Mouse (Mus musculus) forebrain, embryonic 16.5 days (tissue): Measurements from ENCODE around the gene Stox2. TPM values are rescaled to one million over a fixed set of nuclear protein-coding genes. Genes with fewer than 3 reads are reported as not detected.

Experiments used
- ATAC-seq: fragments of 200-750 bp; cut with Nextera tagmentation; 2 replicates; pipeline ENCODE4 v1.8.0; 2017; ENCODE audit warnings: mild to moderate bottlenecking, moderate library complexity
- H3K27ac ChIP-seq: fragments of 300-500 bp; sonication (generic); 2 replicates; pipeline ENCODE4 v1.5.1; 2014; ENCODE audit warnings: low read length, control low read depth
- H3K27me3 ChIP-seq: fragments of 300-500 bp; sonication (generic); replicated peaks from 2 replicates; pipeline ENCODE4 v1.6.1; 2014; ENCODE audit warnings: low read length; ENCODE audit not compliant: control insufficient read depth, insufficient read depth
- H3K36me3 ChIP-seq: fragments of 300-500 bp; sonication (generic); 2 replicates; pipeline ENCODE4 v1.6.1; 2014; ENCODE audit not compliant: control insufficient read depth, insufficient read depth
- H3K4me1 ChIP-seq: fragments of 300-500 bp; sonication (generic); replicated peaks from 2 replicates; pipeline ENCODE4 v1.6.1; 2014; ENCODE audit warnings: low read length; ENCODE audit not compliant: control insufficient read depth, insufficient read depth
- H3K4me2 ChIP-seq: fragments of 300-500 bp; sonication (generic); 2 replicates; pipeline ENCODE4 v1.6.1; 2014; ENCODE audit warnings: mild to moderate bottlenecking, low read length, control low read depth
- H3K4me3 ChIP-seq: fragments of 300-500 bp; sonication (generic); replicated peaks from 2 replicates; pipeline ENCODE4 v1.5.1; 2014; ENCODE audit warnings: mild to moderate bottlenecking, low read length, control low read depth
- H3K9ac ChIP-seq: fragments of 300-500 bp; sonication (generic); replicated peaks from 2 replicates; pipeline ENCODE4 v1.6.1; 2014; ENCODE audit warnings: low read depth, low read length, control low read depth
- H3K9me3 ChIP-seq: fragments of 300-500 bp; sonication (generic); 2 replicates; pipeline ENCODE4 v1.6.1; 2016; ENCODE audit warnings: low read length; ENCODE audit not compliant: control insufficient read depth
- WGBS: fragments of 180-500 bp; shearing (Covaris S2); extraction: QIAGEN DNeasy Blood & Tissue Kit; methylation state at CpG from one replicate; pipeline ENCODE4 v1.1.7; 2014; 5-methylcytosine and 5-hydroxymethylcytosine counted together
- polyA plus RNA-seq: library from polyadenylated mRNA; unstranded; fragments of >200 nt; fragmentation: Nextera tagmentation; extraction: Ambion mirVana; gene quantifications from 2 replicates; pipeline ENCODE4 v1.2.1, GENCODE M21; 2015

Stox2 gene
- polyA plus RNA-seq = 42.1 and 43.5 TPM in 2 replicates

DNA sequence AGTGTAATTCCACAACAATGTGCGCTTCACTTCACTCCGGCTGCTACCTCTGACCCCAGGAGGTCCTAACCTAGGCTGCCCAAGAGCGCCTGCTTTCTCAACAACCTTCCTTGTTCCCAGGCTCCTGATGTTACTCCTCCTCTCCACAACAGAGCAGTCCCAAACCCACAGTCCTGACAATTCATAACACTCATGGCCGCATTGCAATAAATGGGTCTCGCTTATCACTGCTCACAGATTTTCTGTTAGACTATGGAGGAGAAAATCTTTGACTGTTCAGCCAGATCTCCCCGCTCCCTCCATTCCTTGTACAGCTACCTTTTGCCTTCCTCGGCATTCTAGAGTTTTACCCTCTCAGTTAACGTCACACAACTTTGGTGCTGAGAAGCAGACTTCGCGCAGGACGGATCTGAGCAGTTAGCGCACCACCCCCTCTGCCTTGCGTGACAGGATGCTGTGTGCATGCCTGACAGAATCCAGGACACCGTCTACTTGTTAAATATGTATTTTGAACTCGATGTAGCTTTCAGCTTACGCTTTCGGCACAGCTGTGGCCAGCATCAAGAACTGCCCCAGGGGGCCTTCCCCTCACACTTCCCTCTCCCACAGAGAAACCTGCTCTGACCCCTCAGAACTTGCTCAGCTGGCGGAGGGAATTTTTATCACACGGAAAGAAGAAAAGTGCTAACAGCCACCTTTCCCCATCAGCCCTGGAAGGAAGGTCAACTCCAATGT lies at the start of gene Stox2:
Gene Stox2, minus strand, starts transcription at position 51 of the 735 bp plus-strand sequence.
- no peak within 1 kb of the TSS for H3K9ac ChIP-seq
- WGBS = 86% methylated on average over 19 of the region's 19 CpGs
- no peak within 1 kb of the TSS for H3K4me3 ChIP-seq
- no peaks in the 10 kb centered on the region for H3K9me3 ChIP-seq
- no peaks in the 10 kb centered on the region for H3K36me3 ChIP-seq
- H3K4me2 ChIP-seq = no peak within 1 kb of the TSS
- no peak for ATAC-seq
- no peaks in the 10 kb centered on the region for H3K27me3 ChIP-seq
- H3K27ac ChIP-seq = no peak within 1 kb of the TSS
- no peaks in the 10 kb centered on the region for H3K4me1 ChIP-seq

DNA sequence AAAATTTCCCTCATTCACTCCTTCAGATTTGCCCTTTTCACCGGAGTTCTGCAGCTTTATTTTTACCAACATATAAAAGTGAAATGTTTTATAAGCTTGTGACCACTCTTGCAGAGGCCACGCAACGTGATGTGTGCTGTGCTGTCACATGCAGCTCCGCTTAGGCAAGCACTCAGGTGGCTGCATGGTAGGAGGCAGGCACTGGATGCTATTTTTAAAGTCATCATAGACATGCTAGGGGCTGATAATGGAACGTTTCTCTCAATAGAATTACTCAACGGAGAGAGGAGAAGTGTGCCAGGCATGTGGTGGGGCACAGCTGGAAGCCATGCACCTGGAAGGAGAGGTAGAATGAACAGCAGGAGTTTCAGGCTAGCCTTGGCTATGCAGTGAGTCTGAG lies 49.3 kb upstream of the Stox2 start:
- 91% methylated on average over 6 of the region's 6 CpGs for WGBS
- Histone ChIP-seq H3K9ac (no peak overlapping the region), H3K4me1 (no peaks in the 10 kb centered on the region), H3K4me3 (no peak overlapping the region), H3K9me3 (no peaks in the 10 kb centered on the region), H3K27ac (no peak overlapping the region), H3K36me3 (peaks cover 38% of the 10 kb centered on the region), H3K27me3 (no peaks in the 10 kb centered on the region), H3K4me2 (no peak overlapping the region)
- no peak for ATAC-seq

DNA sequence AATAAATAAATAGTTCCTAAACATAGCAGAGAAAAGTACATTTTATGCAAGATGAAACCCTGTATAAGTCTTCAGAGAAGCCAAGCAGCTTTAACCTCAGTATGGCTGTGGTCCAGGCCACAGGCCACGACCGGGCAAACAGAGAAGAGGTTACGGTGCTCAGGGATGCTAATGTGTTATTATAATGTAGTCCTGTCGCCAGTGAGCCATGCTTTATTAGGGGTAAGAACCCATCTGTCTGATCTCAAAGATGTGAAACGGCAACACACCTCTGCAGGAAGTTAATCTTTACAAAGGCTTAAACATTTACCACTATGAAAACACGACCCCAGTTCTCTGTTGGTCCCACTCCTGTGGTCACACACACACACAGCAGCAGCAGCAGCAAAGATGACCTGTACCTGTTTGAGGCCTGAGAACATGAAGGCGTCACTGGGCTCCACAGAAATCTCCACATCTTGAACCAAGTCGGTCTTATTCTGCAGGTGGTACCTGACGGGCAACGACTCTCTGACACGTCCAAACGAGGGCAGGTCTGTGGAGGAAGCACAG lies 48.5 kb upstream of the Stox2 start:
- Histone ChIP-seq H3K4me2 (no peak overlapping the region), H3K9me3 (no peaks in the 10 kb centered on the region), H3K4me1 (no peaks in the 10 kb centered on the region), H3K36me3 (peaks cover 41% of the 10 kb centered on the region), H3K27me3 (no peaks in the 10 kb centered on the region), H3K4me3 (no peak overlapping the region), H3K9ac (no peak overlapping the region), H3K27ac (no peak overlapping the region)
- WGBS = 92% methylated on average over 12 of the region's 12 CpGs
- no peak for ATAC-seq

DNA sequence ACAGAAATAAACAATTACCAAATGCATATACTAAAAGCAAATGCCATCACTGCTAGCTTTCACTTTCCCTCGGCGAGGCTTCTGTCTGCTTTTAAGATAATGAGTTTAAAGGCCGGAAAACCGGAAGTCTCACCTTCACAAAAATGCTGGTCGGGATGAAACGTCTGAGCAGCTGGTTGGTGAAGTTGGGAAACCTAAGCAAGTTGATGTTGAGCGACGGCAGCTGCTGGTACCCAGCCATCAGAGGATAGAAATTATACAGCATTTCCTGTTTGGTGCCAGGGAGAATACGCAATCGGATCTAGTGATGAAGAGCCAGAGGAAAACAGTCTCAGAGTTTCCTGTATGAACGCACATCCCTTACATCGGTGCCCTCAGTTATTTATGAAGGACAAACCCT lies 46.9 kb upstream of the Stox2 start:
- Histone ChIP-seq H3K27ac (no peak overlapping the region), H3K4me3 (no peak overlapping the region), H3K9me3 (no peaks in the 10 kb centered on the region), H3K9ac (no peak overlapping the region), H3K36me3 (peaks cover 41% of the 10 kb centered on the region), H3K4me2 (no peak overlapping the region), H3K27me3 (no peaks in the 10 kb centered on the region), H3K4me1 (no peaks in the 10 kb centered on the region)
- WGBS = 95% methylated on average over 12 of the region's 12 CpGs
- no peak for ATAC-seq

DNA sequence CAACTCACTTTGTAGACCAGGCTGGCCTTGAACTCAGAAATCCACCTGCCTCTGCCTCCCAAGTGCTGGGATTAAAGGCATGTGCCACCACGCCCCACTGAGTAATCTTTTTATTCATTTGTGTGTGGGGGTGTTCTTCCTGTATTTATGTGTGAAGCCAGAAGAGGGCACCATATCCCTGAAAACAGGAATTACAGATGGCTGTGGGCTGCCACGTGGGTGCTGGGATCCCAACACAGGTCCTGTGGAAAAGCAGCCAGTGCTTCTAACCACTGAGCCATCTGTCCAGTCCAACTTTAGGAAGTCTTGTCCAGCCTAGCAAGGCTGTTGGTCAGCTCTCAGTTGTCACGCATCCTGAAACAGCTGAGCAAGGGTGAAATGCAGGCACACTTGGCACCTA lies 41.1 kb upstream of the Stox2 start:
- Histone ChIP-seq H3K27ac (no peak overlapping the region), H3K36me3 (peaks cover 21% of the 10 kb centered on the region), H3K27me3 (no peaks in the 10 kb centered on the region), H3K4me1 (no peaks in the 10 kb centered on the region; the same call in 1 of the 2 replicates), H3K4me3 (no peak overlapping the region), H3K9ac (no peak overlapping the region), H3K9me3 (no peaks in the 10 kb centered on the region), H3K4me2 (no peak overlapping the region)
- WGBS = 87% methylated on average over 3 of the region's 3 CpGs
- ATAC-seq = no peak

DNA sequence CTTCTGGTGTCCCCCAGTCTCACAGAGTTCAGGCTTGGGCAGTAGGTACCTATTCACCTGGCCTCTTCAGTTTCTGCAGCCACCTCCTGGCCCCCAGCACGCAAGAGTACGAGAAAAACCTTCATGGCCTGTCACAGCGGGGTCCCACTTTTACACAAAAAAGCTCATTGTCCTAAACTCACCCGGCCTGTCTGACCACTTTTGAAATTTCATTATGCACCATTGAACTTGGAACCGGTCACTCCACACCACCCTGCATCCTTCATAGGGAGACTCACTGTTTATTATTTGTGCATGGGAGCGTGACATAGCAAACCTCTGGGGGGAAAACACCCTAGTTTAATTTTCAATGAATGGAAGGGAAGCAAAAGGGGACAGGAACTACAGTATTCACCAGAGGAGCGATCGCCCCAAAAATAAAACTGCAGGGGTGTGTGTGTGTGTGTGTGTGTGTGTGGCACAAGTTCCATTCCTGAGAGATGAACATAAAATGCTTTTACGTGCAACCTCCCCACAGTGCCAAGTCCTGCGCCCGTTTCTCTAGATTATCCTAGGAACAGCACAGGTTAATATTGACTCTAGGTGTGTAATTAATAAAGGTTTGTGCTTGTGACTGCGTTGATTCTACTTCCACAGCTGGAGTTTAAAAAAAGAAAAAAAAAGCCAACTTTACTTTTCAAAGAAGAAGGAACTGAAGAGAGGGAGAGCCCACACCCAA lies 36.4 kb upstream of the Stox2 start:
- Histone ChIP-seq H3K27ac (no peak overlapping the region), H3K4me2 (no peak overlapping the region), H3K9me3 (no peaks in the 10 kb centered on the region), H3K27me3 (no peaks in the 10 kb centered on the region), H3K4me1 (no peaks in the 10 kb centered on the region; the same call in 1 of the 2 replicates), H3K9ac (no peak overlapping the region), H3K36me3 (peaks cover 3% of the 10 kb centered on the region), H3K4me3 (no peak overlapping the region)
- peak; percentile 43; the same call in 1 of the 2 replicates for ATAC-seq
- WGBS = 39% methylated on average over 12 of the region's 12 CpGs

DNA sequence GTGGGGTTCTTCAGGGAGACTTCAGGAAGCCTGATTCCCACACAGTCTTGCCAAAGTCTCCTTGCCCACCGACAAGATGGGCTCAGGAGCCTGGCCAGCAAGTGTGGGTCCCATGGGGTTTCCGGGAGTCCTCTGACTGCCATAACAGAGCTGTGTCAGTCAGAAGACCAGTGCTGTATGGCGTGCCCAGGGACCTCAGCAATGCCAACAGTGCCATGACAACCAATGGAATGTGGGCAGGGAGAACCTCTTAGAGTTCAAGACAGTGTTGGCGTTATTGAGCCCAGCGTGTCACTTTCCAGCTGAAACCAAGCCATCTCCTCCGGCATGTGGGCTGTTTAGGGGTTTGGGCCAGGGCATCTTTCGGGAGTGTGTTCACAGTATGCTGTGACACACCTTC lies 33.9 kb upstream of the Stox2 start:
- Histone ChIP-seq H3K9ac (no peak overlapping the region), H3K27me3 (no peaks in the 10 kb centered on the region), H3K4me2 (no peak overlapping the region), H3K27ac (no peak overlapping the region), H3K4me1 (no peaks in the 10 kb centered on the region; the same call in 1 of the 2 replicates), H3K9me3 (no peaks in the 10 kb centered on the region), H3K4me3 (no peak overlapping the region), H3K36me3 (no peaks in the 10 kb centered on the region)
- WGBS = 73% methylated on average over 7 of the region's 7 CpGs
- ATAC-seq = peak; percentile 77

DNA sequence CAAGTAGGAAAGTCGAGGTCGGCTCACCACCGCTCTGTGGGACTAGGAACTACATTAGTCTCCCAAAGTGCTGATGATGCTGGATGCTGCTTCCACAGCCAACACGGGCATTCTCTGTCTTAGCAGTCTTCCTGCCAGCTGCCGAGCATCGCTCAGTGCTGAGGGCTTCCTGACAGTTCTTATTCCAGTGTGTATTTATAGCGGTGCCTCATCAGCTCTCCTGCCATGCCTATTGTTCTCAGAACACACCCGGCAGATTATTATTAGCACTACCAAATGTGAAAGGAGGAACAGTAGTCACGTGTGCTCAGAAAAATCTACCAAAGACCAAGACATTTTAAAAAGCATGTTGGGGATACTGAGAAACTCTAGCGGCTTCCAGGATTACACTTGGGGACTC lies 15.5 kb upstream of the Stox2 start:
- peak; percentile 84 for ATAC-seq
- Histone ChIP-seq H3K27ac (no peak overlapping the region), H3K36me3 (no peaks in the 10 kb centered on the region), H3K4me2 (no peak overlapping the region), H3K9me3 (peaks cover 4% of the 10 kb centered on the region; the same call in 1 of the 2 replicates), H3K27me3 (no peaks in the 10 kb centered on the region), H3K9ac (no peak overlapping the region), H3K4me1 (no peaks in the 10 kb centered on the region), H3K4me3 (no peak overlapping the region)
- WGBS = 68% methylated on average over 10 of the region's 10 CpGs

DNA sequence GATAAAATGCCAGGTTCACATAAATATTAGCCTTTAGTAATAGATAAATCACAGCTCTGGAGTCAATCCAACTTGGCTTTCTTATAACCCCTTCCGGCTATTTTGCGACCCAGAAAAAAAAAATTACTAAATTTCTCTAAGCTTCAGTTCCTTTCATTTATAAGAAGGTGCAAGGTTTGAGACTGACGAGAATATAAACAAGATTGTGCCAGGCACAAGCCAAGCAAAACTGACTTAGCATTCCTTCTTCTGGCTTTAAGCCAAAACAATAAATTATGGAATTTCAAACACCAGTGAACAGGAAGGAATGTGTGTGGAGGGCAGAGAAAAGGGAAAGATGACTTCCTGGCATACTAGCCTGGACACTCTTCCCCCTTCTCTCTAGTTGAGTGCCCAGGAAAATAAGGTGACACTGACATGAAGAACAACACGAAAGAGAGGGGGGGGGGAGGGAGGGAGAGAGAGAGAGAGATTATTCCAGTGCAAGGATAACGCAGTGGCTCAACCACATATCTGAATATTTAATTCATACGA lies 13.1 kb upstream of the Stox2 start:
- WGBS = 81% methylated on average over 6 of the region's 6 CpGs
- no peak for ATAC-seq
- Histone ChIP-seq H3K27me3 (no peaks in the 10 kb centered on the region), H3K4me2 (no peak overlapping the region), H3K9ac (no peak overlapping the region), H3K27ac (no peak overlapping the region), H3K36me3 (no peaks in the 10 kb centered on the region), H3K9me3 (peaks cover 4% of the 10 kb centered on the region; the same call in 1 of the 2 replicates), H3K4me3 (no peak overlapping the region), H3K4me1 (no peaks in the 10 kb centered on the region)
